Mouse (Mus musculus) embryonic facial prominence, embryonic 13.5 days (tissue): ENCODE measurements around the gene Umod. TPM values are rescaled to one million over a fixed set of nuclear protein-coding genes. Genes with fewer than 3 reads are reported as not detected.

Experiments
- ATAC-seq: fragments of 200-750 bp; cut with Nextera tagmentation; 2 replicates; pipeline ENCODE4 v1.8.0; 2017; ENCODE audit warnings: low read depth; ENCODE audit not compliant: insufficient number of reproducible peaks, insufficient read depth, low FRiP score, low TSS enrichment
- H3K27ac ChIP-seq: fragments of 300-500 bp; sonication (generic); 2 replicates; pipeline ENCODE4 v1.5.1; 2015; ENCODE audit warnings: moderate library complexity, mild to moderate bottlenecking, inconsistent platforms
- H3K27me3 ChIP-seq: fragments of 300-500 bp; sonication (generic); 2 replicates; pipeline ENCODE4 v1.6.1; 2015; ENCODE audit warnings: mild to moderate bottlenecking, inconsistent platforms
- H3K36me3 ChIP-seq: fragments of 300-500 bp; sonication (generic); 2 replicates; pipeline ENCODE4 v1.6.1; 2015; ENCODE audit warnings: mild to moderate bottlenecking, inconsistent platforms
- H3K4me1 ChIP-seq: fragments of 300-500 bp; sonication (generic); 2 replicates; pipeline ENCODE4 v1.6.1; 2015; ENCODE audit warnings: inconsistent platforms
- H3K4me2 ChIP-seq: fragments of 300-500 bp; sonication (generic); 2 replicates; pipeline ENCODE4 v1.6.1; 2015; ENCODE audit warnings: moderate library complexity, mild to moderate bottlenecking, inconsistent platforms
- H3K4me3 ChIP-seq: fragments of 300-500 bp; sonication (generic); 2 replicates; pipeline ENCODE4 v1.5.1; 2015; ENCODE audit warnings: mild to moderate bottlenecking, inconsistent platforms
- H3K9ac ChIP-seq: fragments of 300-500 bp; sonication (generic); 2 replicates; pipeline ENCODE4 v1.6.1; 2015; ENCODE audit warnings: mild to moderate bottlenecking, inconsistent platforms
- H3K9me3 ChIP-seq: fragments of 300-500 bp; sonication (generic); 2 replicates; pipeline ENCODE4 v1.6.1; 2016; ENCODE audit warnings: inconsistent platforms
- WGBS: fragments of 180-500 bp; shearing (Covaris S2); methylation state at CpG from one replicate; pipeline ENCODE4 v1.1.7; 2015; ENCODE audit warnings: mixed read lengths; 5-methylcytosine and 5-hydroxymethylcytosine counted together
- polyA plus RNA-seq: library from polyadenylated mRNA; unstranded; fragments of >200 nt; fragmentation: Nextera tagmentation; extraction: Ambion mirVana; gene quantifications from 2 replicates; pipeline ENCODE4 v1.2.1, GENCODE M21; 2015

The Umod gene
- polyA plus RNA-seq = not detected in 2 replicates

- no peaks in the 10 kb centered on the region for H3K4me1 ChIP-seq
- ATAC-seq = no peak
- H3K4me3 ChIP-seq = no peak within 1 kb of the TSS
- H3K36me3 ChIP-seq = no peaks in the 10 kb centered on the region
- no peak within 1 kb of the TSS for H3K4me2 ChIP-seq
- no peaks in the 10 kb centered on the region for H3K27me3 ChIP-seq
- no peak within 1 kb of the TSS for H3K27ac ChIP-seq
- H3K9ac ChIP-seq = no peak within 1 kb of the TSS
- no peaks in the 10 kb centered on the region for H3K9me3 ChIP-seq
Measured at GRCm38 (mm10) chr7:119479256-119479655, at the start of gene Umod. Gene Umod (minus strand): TSS chr7:119479282.

DNA sequence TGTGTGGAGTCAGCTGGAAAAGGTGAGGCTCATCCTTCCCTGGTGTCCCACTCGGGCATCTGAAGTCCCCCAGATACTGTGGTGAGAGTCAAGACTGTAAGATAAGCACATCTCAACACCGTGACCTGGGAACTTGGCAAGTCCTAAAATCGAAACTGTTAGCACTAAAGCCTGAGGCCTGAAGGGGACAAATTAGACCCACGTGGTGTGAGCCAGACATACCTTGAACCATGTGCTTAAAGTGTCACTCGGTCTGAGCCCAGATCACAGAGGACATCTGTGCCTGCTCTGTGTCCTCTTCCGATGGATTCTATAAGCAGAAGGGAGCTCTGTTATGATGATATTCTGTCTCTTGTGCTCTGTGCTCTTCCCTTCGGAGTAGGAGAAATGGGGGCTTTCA lies 49.5 kb upstream of the Umod start:
- Histone ChIP-seq H3K4me2 (no peak overlapping the region), H3K4me3 (no peak overlapping the region), H3K27me3 (peaks cover 2% of the 10 kb centered on the region; the same call in 1 of the 2 replicates), H3K4me1 (no peaks in the 10 kb centered on the region), H3K9ac (no peak overlapping the region), H3K9me3 (no peaks in the 10 kb centered on the region), H3K27ac (no peak overlapping the region), H3K36me3 (no peaks in the 10 kb centered on the region)
- no peak for ATAC-seq
- WGBS = 67% methylated on average over 7 of the region's 7 CpGs

GRCm38 (mm10) chr7:119527548-119527947 lies 48.5 kb upstream of the Umod start:
- no peak overlapping the region for H3K27ac ChIP-seq
- H3K27me3 ChIP-seq = peaks cover 2% of the 10 kb centered on the region; the same call in 1 of the 2 replicates
- H3K9me3 ChIP-seq = no peaks in the 10 kb centered on the region
- H3K36me3 ChIP-seq = no peaks in the 10 kb centered on the region
- H3K9ac ChIP-seq = no peak overlapping the region
- no peak overlapping the region for H3K4me2 ChIP-seq
- H3K4me1 ChIP-seq = no peaks in the 10 kb centered on the region
- ATAC-seq = no peak
- H3K4me3 ChIP-seq = no peak overlapping the region
- WGBS = 68% methylated on average over 2 of the region's 2 CpGs

GRCm38 (mm10) chr7:119527135-119527534 lies 48.1 kb upstream of the Umod start:
- no peaks in the 10 kb centered on the region for H3K4me1 ChIP-seq
- no peaks in the 10 kb centered on the region for H3K36me3 ChIP-seq
- no peak overlapping the region for H3K4me3 ChIP-seq
- no peak overlapping the region for H3K9ac ChIP-seq
- no peaks in the 10 kb centered on the region for H3K9me3 ChIP-seq
- no peak for ATAC-seq
- 91% methylated on average over 1 of the region's 1 CpGs for WGBS
- peaks cover 2% of the 10 kb centered on the region; the same call in 1 of the 2 replicates for H3K27me3 ChIP-seq
- H3K27ac ChIP-seq = no peak overlapping the region
- H3K4me2 ChIP-seq = no peak overlapping the region

- Histone ChIP-seq H3K9ac (no peak overlapping the region), H3K4me2 (no peak overlapping the region), H3K4me1 (no peaks in the 10 kb centered on the region), H3K27me3 (peaks cover 2% of the 10 kb centered on the region; the same call in 1 of the 2 replicates), H3K4me3 (no peak overlapping the region), H3K36me3 (no peaks in the 10 kb centered on the region), H3K27ac (no peak overlapping the region), H3K9me3 (no peaks in the 10 kb centered on the region)
- 76% methylated on average over 13 of the region's 13 CpGs for WGBS
- ATAC-seq = no peak
Measured at GRCm38 (mm10) chr7:119526486-119526885, 47.4 kb upstream of the Umod start.

- WGBS = 36% methylated on average over 2 of the region's 2 CpGs
- ATAC-seq = no peak
- H3K36me3 ChIP-seq = no peaks in the 10 kb centered on the region
- no peaks in the 10 kb centered on the region for H3K4me1 ChIP-seq
- no peaks in the 10 kb centered on the region for H3K9me3 ChIP-seq
- peaks cover 2% of the 10 kb centered on the region; the same call in 1 of the 2 replicates for H3K27me3 ChIP-seq
- no peak overlapping the region for H3K4me3 ChIP-seq
- H3K4me2 ChIP-seq = no peak overlapping the region
- H3K9ac ChIP-seq = no peak overlapping the region
- H3K27ac ChIP-seq = no peak overlapping the region
Measured at GRCm38 (mm10) chr7:119525881-119526281, 46.8 kb upstream of the Umod start.

GRCm38 (mm10) chr7:119523389-119523788 lies 44.3 kb upstream of the Umod start, which contains the start of gene Pdilt:
Gene Pdilt (minus strand): TSS chr7:119523489.
- Histone ChIP-seq H3K4me2 (no peak within 1 kb of the TSS), H3K27me3 (peaks cover 2% of the 10 kb centered on the region; the same call in 1 of the 2 replicates), H3K36me3 (no peaks in the 10 kb centered on the region), H3K4me1 (no peaks in the 10 kb centered on the region), H3K9ac (no peak within 1 kb of the TSS), H3K9me3 (no peaks in the 10 kb centered on the region), H3K4me3 (no peak within 1 kb of the TSS), H3K27ac (no peak within 1 kb of the TSS)
- WGBS = 73% methylated on average over 4 of the region's 4 CpGs
- ATAC-seq = no peak

DNA sequence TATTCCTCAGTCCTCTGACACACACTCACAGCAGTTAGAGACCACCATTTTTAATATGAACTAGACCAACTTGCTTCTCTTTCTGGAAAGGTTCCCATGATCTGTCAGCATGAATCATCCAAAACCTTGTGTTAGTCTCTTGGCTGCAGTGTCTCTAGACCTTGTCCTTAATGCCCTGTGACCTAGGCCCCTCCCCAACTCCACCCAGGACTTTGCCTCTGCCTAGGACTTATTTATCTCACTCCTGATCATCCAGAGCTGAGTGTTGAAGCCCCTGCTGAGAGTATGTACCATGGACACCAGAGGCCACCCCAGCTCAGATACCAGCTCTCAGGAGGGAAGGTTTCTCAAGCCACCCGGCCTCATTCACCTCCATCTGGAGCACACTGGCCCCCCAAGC lies 43.3 kb upstream of the Umod start:
- H3K9me3 ChIP-seq = no peaks in the 10 kb centered on the region
- no peaks in the 10 kb centered on the region for H3K36me3 ChIP-seq
- no peak overlapping the region for H3K4me3 ChIP-seq
- no peak for ATAC-seq
- no peak overlapping the region for H3K9ac ChIP-seq
- H3K27ac ChIP-seq = no peak overlapping the region
- H3K27me3 ChIP-seq = peaks cover 2% of the 10 kb centered on the region; the same call in 1 of the 2 replicates
- 77% methylated on average over 1 of the region's 1 CpGs for WGBS
- no peak overlapping the region for H3K4me2 ChIP-seq
- no peaks in the 10 kb centered on the region for H3K4me1 ChIP-seq

DNA sequence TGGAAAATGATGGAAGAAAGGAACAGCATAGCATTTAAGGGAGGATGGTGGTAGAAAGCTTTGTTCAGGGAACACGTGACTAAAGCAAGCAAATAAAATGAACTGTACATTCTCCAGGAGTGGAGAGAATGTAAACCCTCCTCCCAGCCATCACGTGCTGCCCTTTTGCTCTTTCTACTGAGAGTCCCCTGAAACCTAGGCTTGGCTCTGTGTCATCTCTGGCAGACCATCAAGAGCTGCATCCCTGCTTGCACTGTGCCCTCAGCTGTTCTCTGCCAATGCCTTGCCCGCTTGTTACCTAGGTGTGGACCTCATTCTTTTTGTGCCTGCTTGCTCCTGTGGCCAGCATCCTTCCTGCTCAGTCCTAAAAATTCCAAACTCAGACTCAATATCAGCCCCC lies 42.7 kb upstream of the Umod start:
- H3K36me3 ChIP-seq = no peaks in the 10 kb centered on the region
- no peaks in the 10 kb centered on the region for H3K4me1 ChIP-seq
- no peak overlapping the region for H3K4me2 ChIP-seq
- H3K9me3 ChIP-seq = no peaks in the 10 kb centered on the region
- no peak overlapping the region for H3K4me3 ChIP-seq
- ATAC-seq = no peak
- H3K27ac ChIP-seq = no peak overlapping the region
- no peak overlapping the region for H3K9ac ChIP-seq
- H3K27me3 ChIP-seq = peaks cover 2% of the 10 kb centered on the region; the same call in 1 of the 2 replicates
- WGBS = 85% methylated on average over 3 of the region's 3 CpGs

GRCm38 (mm10) chr7:119519654-119520053 lies 40.6 kb upstream of the Umod start:
- Histone ChIP-seq H3K4me2 (no peak overlapping the region), H3K27me3 (no peaks in the 10 kb centered on the region), H3K27ac (no peak overlapping the region), H3K4me1 (no peaks in the 10 kb centered on the region), H3K4me3 (no peak overlapping the region), H3K36me3 (no peaks in the 10 kb centered on the region), H3K9ac (no peak overlapping the region), H3K9me3 (no peaks in the 10 kb centered on the region)
- 54% methylated on average over 5 of the region's 5 CpGs for WGBS
- no peak for ATAC-seq

- 67% methylated on average over 5 of the region's 5 CpGs for WGBS
- Histone ChIP-seq H3K36me3 (no peaks in the 10 kb centered on the region), H3K4me1 (no peaks in the 10 kb centered on the region), H3K4me3 (no peak within 1 kb of the TSS), H3K27ac (no peak within 1 kb of the TSS), H3K9me3 (no peaks in the 10 kb centered on the region), H3K27me3 (no peaks in the 10 kb centered on the region), H3K4me2 (no peak within 1 kb of the TSS), H3K9ac (no peak within 1 kb of the TSS)
- no peak for ATAC-seq
Measured at GRCm38 (mm10) chr7:119519163-119519562, 40.1 kb upstream of the Umod start, which contains the start of gene Acsm5. Gene Acsm5 (plus strand): TSS chr7:119519463.

- Histone ChIP-seq H3K36me3 (no peaks in the 10 kb centered on the region), H3K4me3 (no peak overlapping the region), H3K4me1 (no peaks in the 10 kb centered on the region), H3K4me2 (no peak overlapping the region), H3K27ac (no peak overlapping the region), H3K9me3 (no peaks in the 10 kb centered on the region), H3K9ac (no peak overlapping the region), H3K27me3 (no peaks in the 10 kb centered on the region)
- no peak for ATAC-seq
- WGBS = 74% methylated on average over 7 of the region's 7 CpGs
Measured at GRCm38 (mm10) chr7:119516272-119516558, 37.1 kb upstream of the Umod start.
